Mouse (Mus musculus): ENCODE results near the gene H2-DMb1. TPM values are rescaled to one million over a fixed set of nuclear protein-coding genes. Genes with fewer than 3 reads are reported as not detected.
A peak's percentile ranks its signal among the peaks of the same experiment; 100 is the strongest.

Gene H2-DMb1
- polyA plus RNA-seq, 1 experiment from 2014 or later = 7.2 TPM

DNA sequence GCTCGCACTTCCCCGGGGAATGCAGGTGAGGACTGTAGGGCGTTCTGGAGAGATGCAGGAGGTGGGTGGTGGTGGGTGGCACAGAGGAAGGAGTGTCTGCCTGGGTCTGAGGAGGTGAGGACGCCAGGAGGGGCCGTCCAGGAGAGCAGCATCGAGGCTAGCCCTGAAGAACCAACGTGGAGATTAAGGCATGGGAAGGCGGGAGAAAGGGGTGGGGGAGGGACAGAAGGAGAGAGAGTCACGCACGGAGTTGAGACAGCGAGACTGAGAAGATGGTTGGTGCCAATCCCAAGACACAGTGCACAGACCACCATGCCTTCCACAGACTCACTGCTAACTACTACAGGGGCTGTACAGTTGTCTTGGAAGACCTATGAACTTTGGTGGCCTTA, 45.6 kb downstream of the H2-DMb1 start:
- H3K27ac ChIP-seq (ENCODE audit: low read length) = no peak overlapping the region
- ATAC-seq = 0 out of 2 replicates have a peak, but pooled peaks have one; percentile 6
- H3K4me3 ChIP-seq (ENCODE audit: low read depth, low read length) = peak overlapping the region; percentile 73
- H3K4me1 ChIP-seq (ENCODE audit: insufficient read depth, low read depth, low read length) = no peaks in the 10 kb centered on the region
- peak overlapping the region; percentile 40; the same call in 1 of the 2 replicates for H3K9ac ChIP-seq (replicated peaks; ENCODE audit: low read depth)
- H3K9me3 ChIP-seq (ENCODE audit: low read length) = no peaks in the 10 kb centered on the region
- H3K4me2 ChIP-seq (replicated peaks; ENCODE audit: low read depth, low read length) = peak overlapping the region; percentile 83
- H3K27me3 ChIP-seq (replicated peaks; ENCODE audit: insufficient read depth, low read length) = 0 out of 2 replicates have a peak, but pooled peaks cover 7% of the 10 kb centered on the region
- no peaks in the 10 kb centered on the region for H3K36me3 ChIP-seq (ENCODE audit: insufficient read depth, low read length)
- WGBS = 9% methylated on average over 11 of the region's 11 CpGs
- no peak for DNase-seq (ENCODE audit: low spot score)
- TF ChIP-seq EP300 (IDR thresholded peaks at IDR 0.05) (no peak), CTCF (IDR thresholded peaks at IDR 0.05) (no peak)

DNA sequence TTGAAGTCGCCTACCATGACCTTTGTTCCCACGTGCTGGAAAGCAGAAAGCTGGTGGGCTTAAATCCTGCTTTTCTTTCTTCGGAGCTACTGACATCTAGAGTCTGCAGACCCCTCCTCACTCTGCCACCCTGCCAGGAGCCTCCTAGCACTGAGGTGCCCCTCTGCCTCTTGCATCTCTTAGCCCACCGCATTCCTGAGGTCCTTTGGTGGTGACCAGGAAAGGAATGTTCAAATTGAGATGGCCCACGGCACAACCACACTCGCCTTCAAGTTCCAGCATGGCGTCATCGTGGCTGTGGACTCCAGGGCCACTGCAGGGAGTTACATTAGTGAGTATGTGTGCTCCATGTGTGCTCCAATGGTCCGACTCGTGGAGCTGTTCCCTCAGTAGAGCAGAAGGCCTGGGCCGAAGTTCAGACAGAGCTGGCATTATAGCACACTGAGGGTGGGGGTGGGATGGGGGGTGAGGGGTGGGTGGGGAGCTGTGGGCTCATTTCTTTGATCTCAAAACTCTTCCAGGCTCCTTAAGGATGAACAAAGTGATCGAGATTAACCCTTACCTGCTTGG, 46.3 kb downstream of the H2-DMb1 start:
- WGBS = 67% methylated on average over 12 of the region's 12 CpGs
- no peak for ATAC-seq
- DNase-seq (ENCODE audit: low spot score) = no peak
- Histone ChIP-seq H3K36me3 (ENCODE audit: insufficient read depth, low read length) (no peaks in the 10 kb centered on the region), H3K4me1 (ENCODE audit: insufficient read depth, low read depth, low read length) (no peaks in the 10 kb centered on the region), H3K4me3 (ENCODE audit: low read depth, low read length) (0 out of 2 replicates have a peak overlapping the region, but pooled peaks have one; percentile 73), H3K4me2 (replicated peaks; ENCODE audit: low read depth, low read length) (peak overlapping the region; percentile 83), H3K9me3 (ENCODE audit: low read length) (no peaks in the 10 kb centered on the region), H3K9ac (replicated peaks; ENCODE audit: low read depth) (no peak overlapping the region), H3K27me3 (replicated peaks; ENCODE audit: insufficient read depth, low read length) (0 out of 2 replicates have a peak, but pooled peaks cover 7% of the 10 kb centered on the region), H3K27ac (ENCODE audit: low read length) (no peak overlapping the region)
- TF ChIP-seq EP300 (IDR thresholded peaks at IDR 0.05) (no peak), CTCF (IDR thresholded peaks at IDR 0.05) (no peak)

GRCm38 (mm10) chr17:34200047-34200446, 47.2 kb downstream of the H2-DMb1 start:
- H3K27ac ChIP-seq (ENCODE audit: low read length) = no peak overlapping the region
- WGBS = 82% methylated on average over 10 of the region's 10 CpGs
- no peaks in the 10 kb centered on the region for H3K36me3 ChIP-seq (ENCODE audit: insufficient read depth, low read length)
- H3K4me3 ChIP-seq (ENCODE audit: low read depth, low read length) = no peak overlapping the region
- no peaks in the 10 kb centered on the region for H3K4me1 ChIP-seq (ENCODE audit: insufficient read depth, low read depth, low read length)
- no peak for ATAC-seq
- H3K27me3 ChIP-seq (replicated peaks; ENCODE audit: insufficient read depth, low read length) = 0 out of 2 replicates have a peak, but pooled peaks cover 7% of the 10 kb centered on the region
- H3K9me3 ChIP-seq (ENCODE audit: low read length) = no peaks in the 10 kb centered on the region
- no peak overlapping the region for H3K9ac ChIP-seq (replicated peaks; ENCODE audit: low read depth)
- no peak for TF ChIP-seq EP300 (IDR thresholded peaks at IDR 0.05)
- TF ChIP-seq CTCF (IDR thresholded peaks at IDR 0.05) = no peak
- no peak for DNase-seq (ENCODE audit: low spot score)
- no peak overlapping the region for H3K4me2 ChIP-seq (replicated peaks; ENCODE audit: low read depth, low read length)

GRCm38 (mm10) chr17:34200772-34201505, 48.1 kb downstream of the H2-DMb1 start:
- TF ChIP-seq CTCF (IDR thresholded peaks at IDR 0.05) (no peak), EP300 (IDR thresholded peaks at IDR 0.05) (no peak)
- 85% methylated on average over 16 of the region's 16 CpGs for WGBS
- 0 out of 2 replicates have a peak, but pooled peaks cover 7% of the 10 kb centered on the region for H3K27me3 ChIP-seq (replicated peaks; ENCODE audit: insufficient read depth, low read length)

DNA sequence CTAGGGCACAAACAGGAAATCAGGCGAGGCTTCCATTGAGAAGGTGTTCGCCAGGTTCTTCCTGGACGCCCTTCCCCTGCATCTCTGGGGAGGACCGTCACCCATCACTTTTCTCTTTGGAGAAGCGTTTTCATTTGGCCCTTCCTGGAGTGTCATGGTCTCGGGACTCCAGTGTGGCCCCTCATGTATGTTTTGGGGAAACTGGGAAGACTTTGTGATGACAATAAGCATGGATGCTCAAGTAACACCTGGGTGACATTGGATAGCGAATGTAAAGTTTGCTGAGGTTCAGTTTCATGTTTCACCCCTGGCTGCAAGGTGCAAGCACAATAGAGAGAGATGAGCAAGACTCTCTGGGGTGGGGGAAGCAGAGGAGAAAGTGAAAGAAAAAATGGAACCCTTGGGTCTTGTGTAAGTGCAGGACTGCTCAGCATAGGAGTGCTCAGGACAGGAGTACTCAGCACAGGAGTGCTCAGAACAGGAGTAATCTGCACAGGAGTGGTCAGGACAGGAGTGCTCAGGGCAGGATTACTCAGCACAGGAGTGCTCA, 48.7 kb downstream of the H2-DMb1 start:
- no peak overlapping the region for H3K9ac ChIP-seq (replicated peaks; ENCODE audit: low read depth)
- no peaks in the 10 kb centered on the region for H3K4me1 ChIP-seq (ENCODE audit: insufficient read depth, low read depth, low read length)
- WGBS = 58% methylated on average over 7 of the region's 7 CpGs
- no peaks in the 10 kb centered on the region for H3K9me3 ChIP-seq (ENCODE audit: low read length)
- no peak overlapping the region for H3K4me3 ChIP-seq (ENCODE audit: low read depth, low read length)
- H3K36me3 ChIP-seq (ENCODE audit: insufficient read depth, low read length) = no peaks in the 10 kb centered on the region
- no peak overlapping the region for H3K4me2 ChIP-seq (replicated peaks; ENCODE audit: low read depth, low read length)
- 0 out of 2 replicates have a peak, but pooled peaks cover under 1% of the 10 kb centered on the region for H3K27me3 ChIP-seq (replicated peaks; ENCODE audit: insufficient read depth, low read length)
- DNase-seq (ENCODE audit: low spot score) (no peak), ATAC-seq (no peak)
- no peak overlapping the region for H3K27ac ChIP-seq (ENCODE audit: low read length)
- TF ChIP-seq CTCF (IDR thresholded peaks at IDR 0.05) = no peak
- no peak for TF ChIP-seq EP300 (IDR thresholded peaks at IDR 0.05)

More at GRCm38 (mm10) chr17:34200772-34201505, 48.1 kb downstream of the H2-DMb1 start:
- ATAC-seq (no peak), DNase-seq (ENCODE audit: low spot score) (no peak)
- Histone ChIP-seq H3K9me3 (ENCODE audit: low read length) (no peaks in the 10 kb centered on the region), H3K9ac (replicated peaks; ENCODE audit: low read depth) (no peak overlapping the region), H3K4me2 (replicated peaks; ENCODE audit: low read depth, low read length) (no peak overlapping the region), H3K36me3 (ENCODE audit: insufficient read depth, low read length) (no peaks in the 10 kb centered on the region), H3K27ac (ENCODE audit: low read length) (no peak overlapping the region), H3K4me1 (ENCODE audit: insufficient read depth, low read depth, low read length) (no peaks in the 10 kb centered on the region), H3K4me3 (ENCODE audit: low read depth, low read length) (no peak overlapping the region)

DNA sequence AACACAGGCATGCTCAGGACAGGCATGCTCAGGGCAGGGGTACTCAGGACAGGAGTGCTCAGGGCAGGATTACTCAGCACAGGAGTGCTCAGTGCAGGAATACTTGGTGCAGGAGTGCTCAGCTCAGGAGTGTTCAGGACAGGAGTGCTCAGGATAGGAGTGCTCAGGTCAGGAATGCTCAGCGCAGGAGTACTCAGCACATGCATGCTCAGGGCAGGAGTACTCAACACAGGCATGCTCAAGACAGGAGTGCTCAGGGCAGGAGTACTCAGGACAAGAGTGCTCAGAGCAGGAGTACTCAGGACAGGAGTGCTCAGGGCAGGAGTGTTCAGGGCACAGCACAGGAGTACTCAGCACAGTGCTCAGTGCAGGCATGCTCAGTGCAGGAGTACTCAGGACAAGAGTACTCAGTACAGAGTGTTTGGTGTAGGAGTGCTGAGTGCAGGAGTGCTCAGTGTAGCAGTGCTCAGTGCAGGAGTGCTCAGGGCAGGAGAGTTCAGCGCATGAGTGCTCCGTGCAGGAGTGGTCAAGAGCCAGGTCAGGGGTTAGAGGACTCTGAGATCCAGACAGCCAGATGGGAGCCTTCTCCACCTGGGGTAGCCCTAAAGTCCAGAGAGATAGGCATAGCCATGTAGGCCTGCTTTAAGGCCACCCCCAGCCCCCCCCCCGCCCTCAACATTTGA, 50.0 kb downstream of the H2-DMb1 start:
- no peaks in the 10 kb centered on the region for H3K27me3 ChIP-seq (replicated peaks; ENCODE audit: insufficient read depth, low read length)
- no peaks in the 10 kb centered on the region for H3K4me1 ChIP-seq (ENCODE audit: insufficient read depth, low read depth, low read length)
- no peak overlapping the region for H3K4me3 ChIP-seq (ENCODE audit: low read depth, low read length)
- no peak for TF ChIP-seq EP300 (IDR thresholded peaks at IDR 0.05)
- no peak for TF ChIP-seq CTCF (IDR thresholded peaks at IDR 0.05)
- no peaks in the 10 kb centered on the region for H3K36me3 ChIP-seq (ENCODE audit: insufficient read depth, low read length)
- no peak overlapping the region for H3K9ac ChIP-seq (replicated peaks; ENCODE audit: low read depth)
- no peak for DNase-seq (ENCODE audit: low spot score)
- H3K9me3 ChIP-seq (ENCODE audit: low read length) = no peaks in the 10 kb centered on the region
- 87% methylated on average over 3 of the region's 4 CpGs for WGBS
- H3K4me2 ChIP-seq (replicated peaks; ENCODE audit: low read depth, low read length) = no peak overlapping the region
- ATAC-seq = no peak
- H3K27ac ChIP-seq (ENCODE audit: low read length) = no peak overlapping the region

All from lung, postnatal 0 days (tissue).